Mouse (Mus musculus): ENCODE measurements at regions not wholly inside any gene's neighbourhood (a gene's known extent, or its start where the extent isn't known, plus 50 kb on each side); places are given as distances from the start of the nearest gene placed in this dataset.

DNA sequence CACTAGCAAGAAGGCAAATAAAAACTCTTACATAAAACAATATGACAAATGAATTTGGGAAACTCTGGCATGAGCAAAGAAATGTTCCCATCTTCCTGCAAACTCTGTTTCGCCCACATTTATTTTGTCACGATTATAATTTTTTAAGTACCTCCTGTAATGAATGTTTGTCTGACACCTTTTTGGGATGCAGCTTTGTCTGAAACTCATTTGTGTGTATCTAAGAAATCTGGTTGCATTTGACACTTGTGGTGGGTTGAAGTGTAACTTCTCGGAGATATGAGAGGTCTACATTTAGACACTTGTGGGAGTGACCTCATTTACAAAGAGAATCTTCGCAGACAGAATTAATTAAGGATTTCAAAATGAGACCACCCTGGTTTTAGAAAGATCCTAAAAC lies 155.9 kb upstream of the Fam98a start:
- DNase-seq: no peak

DNA sequence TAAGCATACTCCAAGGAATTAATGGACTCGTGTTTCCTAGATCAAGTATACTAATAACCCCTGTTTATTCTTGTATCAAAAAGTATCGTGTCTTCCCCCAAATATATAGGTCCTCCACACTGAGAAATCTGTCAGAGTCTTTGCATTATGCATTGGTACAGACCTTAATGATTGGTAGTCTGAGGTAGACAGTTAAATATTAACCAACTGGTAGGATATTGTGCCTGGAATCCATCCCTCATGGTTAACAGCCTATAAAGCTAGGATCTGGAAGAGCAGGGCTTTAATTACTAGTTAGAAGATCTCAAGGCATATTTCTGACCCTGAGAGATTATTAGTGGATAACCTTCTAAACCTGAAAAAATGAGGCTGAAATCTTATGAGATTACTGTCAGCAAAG lies 153.6 kb upstream of the Fam98a start:
- DNase-seq: no peak

DNA sequence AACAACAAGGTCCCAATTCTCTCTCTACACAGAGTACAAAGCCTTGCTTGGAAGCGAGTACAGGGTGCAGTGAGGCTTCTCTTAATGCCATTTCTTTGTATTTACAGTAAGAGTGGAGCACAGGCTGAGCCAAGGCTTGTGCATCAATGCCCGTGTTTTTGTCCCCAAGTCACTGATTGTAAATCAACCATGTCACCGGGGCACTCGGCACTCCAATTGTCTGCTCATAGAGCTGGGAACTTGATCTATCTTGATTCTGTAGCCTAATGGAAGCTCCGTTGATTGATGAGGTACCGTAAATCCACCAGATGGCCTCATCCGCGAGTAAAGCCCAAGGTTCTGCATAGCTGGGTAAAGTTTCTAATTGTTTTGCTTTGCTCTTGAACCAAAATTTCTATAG lies 152.1 kb upstream of the Fam98a start:
- no peak for DNase-seq

DNA sequence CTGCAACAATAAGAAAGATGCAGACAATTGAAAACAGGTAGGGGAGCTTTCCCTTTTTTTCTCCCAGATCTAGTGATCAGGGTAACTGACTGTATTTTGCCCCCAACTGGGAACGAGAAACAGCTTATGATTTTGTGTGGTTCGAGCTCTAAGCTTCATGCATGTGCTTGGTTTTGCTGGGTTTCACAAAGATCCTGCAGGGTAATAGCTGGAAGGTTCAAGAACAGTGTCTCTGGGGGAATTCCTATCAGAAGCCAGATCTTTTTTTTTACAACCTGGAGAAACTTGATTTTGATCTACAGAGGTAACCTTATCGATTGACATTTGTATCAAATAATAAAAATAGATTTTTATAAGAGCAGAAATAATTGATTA lies 145.0 kb upstream of the Fam98a start:
- no peak for DNase-seq

DNA sequence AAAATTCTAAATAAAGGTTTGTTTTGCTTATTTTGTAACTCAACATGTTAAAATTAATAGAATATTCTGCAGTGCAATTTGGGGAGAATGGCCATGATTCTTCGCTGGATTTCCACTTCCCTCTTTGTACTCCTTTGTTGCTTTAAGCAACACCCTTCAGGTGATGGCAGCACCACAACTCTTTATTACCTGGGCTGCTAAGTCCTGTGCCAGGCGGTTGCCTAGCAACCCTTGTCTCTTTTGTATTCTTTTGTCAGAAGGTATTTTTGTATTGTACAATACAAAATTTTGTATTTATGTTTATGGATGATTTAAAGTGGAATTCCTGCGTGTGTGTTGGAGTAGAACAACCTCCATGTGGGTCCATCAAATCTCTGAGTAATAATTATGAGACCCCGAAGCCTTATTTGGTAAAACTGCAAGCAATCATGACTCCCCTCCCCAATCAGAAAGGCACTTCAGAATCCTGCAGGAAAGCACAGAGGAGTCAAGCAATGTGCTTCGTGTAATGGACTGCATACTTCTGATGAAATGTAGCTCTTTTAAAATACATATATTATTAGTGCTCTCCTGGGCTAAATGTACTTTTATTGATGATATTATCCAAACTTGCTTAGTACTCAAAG lies 144.5 kb upstream of the Fam98a start:
- DNase-seq: no peak

DNA sequence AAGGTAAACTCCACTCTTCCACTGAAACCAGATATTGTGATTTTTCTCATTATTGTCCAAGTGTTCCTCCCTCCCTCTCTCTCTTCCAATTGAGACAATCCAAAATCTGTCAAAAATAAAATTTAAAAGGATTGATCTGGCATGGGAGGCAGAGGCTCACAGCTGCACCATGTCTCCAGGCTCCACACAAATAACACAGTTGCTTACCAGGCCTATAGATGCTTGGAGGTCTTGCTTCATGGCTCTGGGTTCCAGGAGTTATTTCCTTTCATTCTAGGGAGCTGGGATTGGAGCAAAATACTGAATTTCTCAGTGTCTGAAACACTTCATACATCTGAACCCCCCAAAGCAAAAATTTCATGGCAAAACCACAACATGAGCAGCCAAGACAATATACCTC lies 134.2 kb upstream of the Fam98a start:
- DNase-seq: no peak

DNA sequence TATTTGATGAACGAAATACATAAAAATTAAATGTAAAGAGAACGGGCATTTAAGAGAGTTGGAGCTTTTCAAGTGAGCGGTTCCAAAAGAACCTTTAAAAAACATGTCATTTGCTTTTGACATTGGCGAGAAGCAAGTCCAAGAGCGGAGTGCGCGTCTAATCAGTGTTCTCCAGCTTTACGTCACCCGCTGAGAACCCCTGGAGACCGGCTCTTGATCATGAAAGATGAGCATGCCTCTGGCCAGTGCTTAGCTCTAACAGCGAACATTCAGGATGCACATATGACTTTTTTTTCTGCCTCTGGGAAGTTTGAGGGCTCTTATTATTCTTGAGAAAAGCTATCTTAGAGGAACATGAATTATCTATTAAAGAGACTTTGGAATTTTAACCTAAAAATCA lies 95.2 kb upstream of the Fam98a start:
- DNase-seq: no peak

DNA sequence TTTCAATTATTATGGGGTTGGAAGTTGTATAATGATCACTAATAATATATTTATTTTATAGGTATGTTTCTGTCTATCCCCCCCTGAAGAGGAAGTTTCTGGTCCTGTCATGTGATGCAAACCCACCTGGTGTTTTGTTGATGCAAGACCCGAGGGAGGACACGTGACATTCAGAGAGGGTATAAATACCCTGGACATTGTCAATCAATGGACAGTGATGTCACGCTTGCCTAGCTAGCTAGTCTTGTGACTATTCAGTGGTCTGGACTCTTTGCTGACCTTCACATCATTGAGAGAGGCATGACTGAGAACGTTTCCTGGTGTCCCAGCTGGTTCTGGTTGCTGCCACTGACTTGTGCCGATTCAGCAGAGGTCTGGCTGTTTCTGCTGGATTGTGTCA lies 93.0 kb upstream of the Fam98a start:
- DNase-seq: no peak

DNA sequence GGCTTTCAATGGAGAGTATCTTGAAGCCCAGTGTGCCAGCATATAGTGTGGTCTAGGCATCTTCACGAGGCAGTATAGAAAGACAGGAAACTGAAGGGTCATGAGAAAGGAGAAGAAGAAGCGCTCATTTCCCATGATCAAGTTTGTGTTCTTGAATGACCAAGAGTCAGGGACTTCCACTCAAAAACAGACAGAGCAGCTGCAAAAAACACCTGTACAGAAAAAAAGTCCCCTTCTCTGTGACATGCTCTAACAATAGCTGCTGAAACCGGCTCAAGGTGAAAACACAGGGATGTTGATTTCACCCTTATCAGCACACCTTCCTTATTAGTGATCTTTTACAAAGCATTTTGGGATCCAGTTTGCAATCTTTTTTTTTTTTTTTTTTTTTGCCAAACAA lies 90.6 kb upstream of the Fam98a start:
- no peak for DNase-seq

DNA sequence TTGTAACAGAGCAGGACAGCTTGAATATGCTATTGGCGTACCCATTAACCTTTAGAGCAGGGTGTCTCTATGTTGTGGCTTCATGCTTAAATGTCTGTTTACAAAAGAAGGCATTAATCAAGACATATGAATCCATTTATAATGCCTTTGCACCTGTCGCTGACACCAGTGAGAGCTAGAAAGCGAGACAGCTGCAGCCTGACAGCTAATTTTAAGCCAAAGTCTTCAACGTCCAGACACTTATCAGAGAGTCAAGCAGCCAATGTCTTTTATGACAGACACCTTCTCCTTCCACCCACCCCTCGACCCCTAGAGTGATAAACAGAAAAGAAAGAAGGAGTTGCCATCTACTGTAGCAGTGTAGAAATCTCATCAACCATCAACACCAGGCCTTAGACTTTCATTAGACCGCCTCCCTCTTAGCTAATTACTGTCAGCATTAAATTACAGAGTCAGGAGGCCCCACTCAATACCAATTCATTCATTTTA lies 89.3 kb upstream of the Fam98a start:
- no peak for DNase-seq

DNA sequence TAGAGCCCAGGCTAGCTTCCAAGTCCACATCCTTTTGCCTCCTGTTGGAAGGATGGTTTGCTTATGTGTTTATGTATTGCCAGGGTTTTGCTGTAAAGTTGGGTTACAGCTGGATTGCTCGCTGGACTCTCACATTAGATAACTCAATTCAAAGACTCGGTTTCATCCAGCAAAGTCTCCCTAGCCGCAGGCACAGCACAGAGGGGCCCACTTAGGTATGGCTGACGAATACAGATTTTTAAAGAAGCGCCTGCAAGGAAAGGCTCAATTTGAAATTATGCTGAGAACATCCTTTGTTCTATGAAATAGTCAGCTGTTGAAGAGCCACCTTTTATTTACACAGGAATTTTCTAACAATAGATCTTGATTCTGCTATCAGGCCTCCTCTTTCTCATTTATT lies 88.8 kb upstream of the Fam98a start:
- no peak for DNase-seq

DNA sequence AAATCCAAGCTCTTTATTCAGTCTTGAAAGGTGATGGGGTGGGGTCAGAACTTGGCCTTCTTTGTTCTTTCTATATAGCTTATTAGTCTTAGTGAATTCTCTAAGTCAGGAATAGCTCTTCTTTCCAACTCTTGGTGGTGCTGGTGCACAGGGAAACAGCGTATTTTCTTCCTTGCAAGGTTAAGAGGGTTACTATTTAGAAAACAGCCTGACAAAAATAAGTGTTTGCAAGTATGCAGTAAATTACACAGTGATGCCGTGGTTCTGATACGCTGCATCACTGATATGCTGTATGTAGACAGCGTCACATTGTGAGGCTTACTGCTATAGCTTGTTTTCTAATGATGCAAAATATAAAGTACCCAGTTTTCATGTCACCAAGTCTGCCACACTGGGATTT lies 78.1 kb upstream of the Fam98a start:
- DNase-seq: no peak

DNA sequence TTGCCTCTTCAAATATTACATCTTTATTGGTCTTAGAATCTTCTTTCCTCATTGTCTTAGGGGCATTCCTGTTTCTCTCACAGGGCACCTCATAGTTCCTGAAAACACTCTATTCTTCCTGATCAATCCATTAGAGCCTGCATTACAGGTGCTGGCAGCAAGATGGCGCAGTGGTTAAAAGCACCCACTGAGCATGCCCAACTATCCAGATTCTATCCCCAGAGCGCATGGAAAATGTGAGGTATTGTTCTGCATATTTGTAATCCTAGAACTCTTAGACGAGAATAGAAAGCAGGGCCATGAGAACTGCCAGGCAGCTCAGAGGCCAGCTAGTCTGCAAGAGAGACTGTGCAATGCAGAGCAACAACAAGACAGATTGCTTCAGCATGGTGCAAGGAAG lies 67.7 kb upstream of the Fam98a start:
- DNase-seq: no peak

DNA sequence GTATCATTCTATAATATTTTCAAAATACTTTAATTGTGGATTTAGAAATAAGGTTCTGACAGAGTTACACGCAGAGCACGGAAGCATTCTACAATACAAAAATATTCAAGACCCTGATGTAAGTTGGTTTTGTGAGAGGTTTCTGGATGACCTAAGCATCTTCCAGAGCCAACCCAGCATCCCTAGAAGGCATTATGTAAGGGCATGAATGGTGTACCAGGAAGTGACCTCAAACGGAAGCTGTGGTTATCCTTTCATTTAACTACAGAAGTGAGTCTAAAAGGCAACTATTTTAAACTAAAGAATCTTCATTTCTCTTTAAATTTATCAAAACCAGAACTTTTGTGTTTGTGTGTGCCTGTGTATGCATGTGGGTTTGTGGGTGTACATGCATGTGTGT lies 66.8 kb upstream of the Fam98a start:
- DNase-seq: no peak

DNA sequence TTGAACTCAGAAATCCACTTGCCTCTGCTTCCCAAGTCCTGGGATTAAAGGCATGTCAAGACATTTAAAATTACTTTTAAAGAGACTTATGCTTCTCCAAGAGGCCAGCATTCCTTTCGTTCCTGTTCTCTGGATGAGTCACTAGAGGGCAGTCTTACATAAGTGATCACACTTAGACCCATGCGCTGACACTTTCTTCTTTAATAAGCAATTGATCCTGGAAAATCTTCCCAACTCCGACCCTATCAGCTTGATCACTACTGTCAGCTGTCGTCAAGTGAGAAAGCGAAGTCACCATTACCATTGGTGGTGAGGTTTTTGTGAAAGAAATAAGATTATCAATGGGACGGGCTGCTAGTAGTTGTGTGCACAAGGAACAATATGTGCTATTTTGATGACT lies 65.5 kb upstream of the Fam98a start:
- peak in 1 of 2 experiments; percentile 1 for DNase-seq

DNA sequence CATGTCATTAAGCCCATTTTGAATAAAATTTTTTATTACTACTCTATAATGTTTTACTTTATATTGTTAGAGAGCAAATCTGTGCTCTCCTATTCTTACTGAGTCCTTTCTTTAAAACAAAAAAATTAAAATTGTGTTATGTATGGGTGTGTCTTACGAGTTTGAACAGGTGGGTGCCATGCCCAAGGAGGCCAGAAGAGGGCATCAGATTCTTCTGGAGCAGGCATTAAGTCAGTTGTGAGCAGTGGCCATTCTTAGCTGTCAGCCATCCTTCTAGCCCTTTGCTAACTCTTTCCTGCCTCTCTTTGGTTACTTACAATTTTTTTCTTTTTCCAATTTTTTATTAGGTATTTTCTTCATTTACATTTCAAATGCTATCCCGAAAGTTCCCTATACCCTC lies 63.6 kb upstream of the Fam98a start:
- peak; percentile 47 to 51 for DNase-seq

DNA sequence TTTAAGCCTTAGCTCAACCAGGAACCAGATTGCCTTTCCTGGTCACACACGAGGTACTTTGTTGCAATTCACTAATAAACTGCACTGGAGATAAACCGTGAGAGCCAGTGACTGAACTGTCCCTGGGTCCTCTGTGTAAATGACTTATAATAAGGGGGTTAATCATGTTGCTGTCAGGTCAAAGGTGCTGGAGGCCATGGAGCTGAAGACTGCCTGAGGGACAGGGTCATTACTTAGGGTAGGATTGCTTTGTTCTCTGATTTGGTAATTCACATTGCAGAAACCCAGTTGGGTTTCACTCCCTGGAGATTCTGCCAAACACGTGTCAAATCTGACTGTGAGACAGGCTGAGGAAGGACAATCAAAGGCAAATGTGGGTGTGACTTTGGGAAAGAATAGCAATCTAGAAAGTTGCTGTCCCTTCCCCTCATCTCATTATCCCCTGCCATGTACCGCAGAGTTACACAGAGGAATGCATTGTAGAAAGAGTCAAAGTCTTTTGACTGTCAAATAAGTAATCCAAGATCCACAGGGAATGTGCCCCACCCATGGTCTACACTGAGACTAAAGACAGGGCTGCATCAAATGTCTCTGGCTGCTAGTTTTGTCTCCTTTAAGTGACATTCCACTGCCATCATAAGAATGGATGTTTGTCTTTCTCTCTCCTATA lies 51.8 kb upstream of the Fam98a start:
- no peak for DNase-seq
